Mouse (Mus musculus) testis, postnatal 14 days (tissue): ENCODE measurements around the gene Smad6.

Source experiments
- DNase-seq: peaks from one replicate; pipeline ENCODE4 v3.0.0; 2021; ENCODE audit warnings: low spot score

Smad6 gene

DNA sequence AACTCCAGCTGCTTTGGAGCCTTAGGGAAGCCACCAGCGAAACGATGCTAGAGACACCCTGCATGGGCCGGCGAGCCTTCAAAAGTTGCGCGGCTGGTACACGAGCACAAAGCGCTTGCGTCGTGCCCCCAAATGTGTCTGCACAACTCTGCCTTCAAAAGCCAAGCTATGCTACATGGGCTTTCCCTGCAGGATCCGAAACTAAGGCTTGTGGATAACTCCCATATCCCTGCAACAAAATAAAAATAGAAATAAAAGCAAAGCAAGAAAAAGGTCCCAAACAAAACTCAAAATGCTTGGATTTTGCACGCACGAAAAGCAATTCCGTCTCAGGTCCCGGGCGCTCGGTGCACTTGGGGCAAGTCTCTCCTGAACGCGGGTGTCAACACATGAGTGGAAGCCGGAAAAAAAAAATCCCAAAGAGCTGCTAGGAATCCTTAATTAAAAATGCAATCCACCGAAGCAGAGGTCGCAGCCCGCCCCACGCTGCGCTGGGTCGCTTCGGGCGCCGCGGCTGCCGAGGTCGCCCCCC is 474 bp downstream of the Smad6 start:
- DNase-seq, result no peak

DNA sequence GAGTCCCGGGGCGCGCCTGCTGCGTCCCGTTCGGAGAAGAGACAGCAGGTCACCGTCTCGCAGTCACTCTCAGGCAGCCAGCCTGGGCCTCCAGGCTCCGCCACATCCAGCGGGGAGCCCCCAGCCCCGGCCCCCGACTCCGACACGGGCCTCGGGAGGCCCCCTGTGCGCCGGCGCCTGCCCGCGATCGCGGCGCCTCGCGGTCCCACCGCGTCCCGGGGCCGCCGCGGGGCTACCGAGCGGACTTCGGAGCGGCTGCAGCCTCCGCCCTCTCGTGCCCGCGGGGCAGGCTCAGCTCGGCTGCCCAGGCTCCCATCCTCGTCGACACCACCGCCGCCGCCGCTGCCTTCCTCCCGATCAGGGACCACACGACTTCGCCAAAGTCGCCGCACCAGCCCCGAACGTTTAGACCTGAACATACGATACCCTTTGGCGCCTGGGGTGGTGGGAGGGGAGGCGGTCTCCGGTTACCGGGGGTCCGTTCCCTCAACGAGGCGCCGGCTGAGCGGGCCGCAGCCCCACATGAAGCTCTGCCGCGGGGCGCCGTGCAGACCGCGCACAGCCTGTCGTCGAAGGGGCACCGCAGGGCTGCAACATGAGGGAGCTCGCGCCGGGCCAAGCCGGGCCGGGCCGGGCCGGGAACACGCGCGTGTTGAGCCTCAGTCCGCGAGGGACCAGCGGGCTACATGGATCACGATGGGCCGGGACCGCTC is 1.1 kb downstream of the Smad6 start:
- no peak for DNase-seq

DNA sequence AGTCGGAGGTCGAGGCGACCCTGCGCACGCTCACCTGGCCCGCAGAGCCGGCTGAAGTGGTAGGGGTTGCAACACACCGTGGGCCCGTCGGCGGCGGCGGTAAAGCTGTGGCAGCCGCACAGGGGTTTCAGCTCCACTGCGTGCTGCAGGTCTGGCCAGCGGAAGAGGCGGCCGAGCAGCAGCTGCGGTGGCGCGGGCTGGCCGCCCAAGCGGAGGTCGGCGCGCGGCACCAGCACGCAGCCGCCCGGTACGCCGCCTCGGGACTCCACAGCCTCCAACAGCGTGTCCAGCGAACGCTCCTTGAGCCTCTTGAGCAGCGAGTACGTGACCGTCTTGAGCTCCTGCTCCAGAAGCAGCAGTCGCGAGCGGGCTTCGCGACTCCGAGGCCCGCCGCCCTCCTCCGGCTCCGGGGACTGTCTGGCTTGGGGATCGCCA is 1.7 kb downstream of the Smad6 start:
- DNase-seq, result no peak

DNA sequence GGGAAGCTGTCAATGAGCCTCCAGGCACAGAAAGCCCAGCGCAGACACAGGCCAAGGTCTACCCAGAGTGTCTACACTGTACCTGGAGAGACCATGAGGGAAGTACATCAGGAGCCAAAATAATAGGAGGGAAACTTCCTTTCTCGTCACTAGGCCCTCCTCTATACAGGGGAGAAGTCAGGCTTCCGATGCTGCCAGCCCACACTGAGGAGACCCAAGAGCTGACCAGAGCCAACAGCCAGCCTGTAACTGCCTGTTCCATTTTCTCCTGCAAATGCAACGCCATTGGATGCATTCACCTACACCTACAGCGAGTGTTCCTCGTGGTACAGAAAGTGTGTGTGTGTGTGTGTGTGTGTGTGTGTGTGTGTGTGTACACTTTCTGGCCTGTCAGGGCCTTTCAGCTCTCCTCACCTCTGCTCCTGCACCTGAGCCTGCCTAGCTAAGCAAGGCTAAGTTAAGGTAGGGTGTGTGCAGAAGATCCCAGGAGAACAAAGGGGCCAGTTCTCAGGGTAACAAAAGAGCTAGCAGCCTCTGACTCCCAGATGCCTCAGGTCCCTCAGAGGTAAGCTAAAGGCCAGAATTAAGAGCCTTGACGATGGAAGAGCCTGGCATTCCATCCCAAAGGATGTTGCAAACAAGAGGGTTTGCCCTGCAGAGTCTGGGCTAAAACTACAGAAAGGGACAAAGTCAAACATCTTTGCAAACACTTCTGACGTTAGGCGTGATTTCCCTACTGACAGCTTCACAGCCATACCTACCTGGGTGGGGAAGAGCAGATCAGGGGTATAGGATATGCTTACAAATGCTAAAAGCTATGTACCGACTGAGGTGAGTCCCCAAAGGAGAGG is 2.6 kb downstream of the Smad6 start:
- no peak for DNase-seq

DNA sequence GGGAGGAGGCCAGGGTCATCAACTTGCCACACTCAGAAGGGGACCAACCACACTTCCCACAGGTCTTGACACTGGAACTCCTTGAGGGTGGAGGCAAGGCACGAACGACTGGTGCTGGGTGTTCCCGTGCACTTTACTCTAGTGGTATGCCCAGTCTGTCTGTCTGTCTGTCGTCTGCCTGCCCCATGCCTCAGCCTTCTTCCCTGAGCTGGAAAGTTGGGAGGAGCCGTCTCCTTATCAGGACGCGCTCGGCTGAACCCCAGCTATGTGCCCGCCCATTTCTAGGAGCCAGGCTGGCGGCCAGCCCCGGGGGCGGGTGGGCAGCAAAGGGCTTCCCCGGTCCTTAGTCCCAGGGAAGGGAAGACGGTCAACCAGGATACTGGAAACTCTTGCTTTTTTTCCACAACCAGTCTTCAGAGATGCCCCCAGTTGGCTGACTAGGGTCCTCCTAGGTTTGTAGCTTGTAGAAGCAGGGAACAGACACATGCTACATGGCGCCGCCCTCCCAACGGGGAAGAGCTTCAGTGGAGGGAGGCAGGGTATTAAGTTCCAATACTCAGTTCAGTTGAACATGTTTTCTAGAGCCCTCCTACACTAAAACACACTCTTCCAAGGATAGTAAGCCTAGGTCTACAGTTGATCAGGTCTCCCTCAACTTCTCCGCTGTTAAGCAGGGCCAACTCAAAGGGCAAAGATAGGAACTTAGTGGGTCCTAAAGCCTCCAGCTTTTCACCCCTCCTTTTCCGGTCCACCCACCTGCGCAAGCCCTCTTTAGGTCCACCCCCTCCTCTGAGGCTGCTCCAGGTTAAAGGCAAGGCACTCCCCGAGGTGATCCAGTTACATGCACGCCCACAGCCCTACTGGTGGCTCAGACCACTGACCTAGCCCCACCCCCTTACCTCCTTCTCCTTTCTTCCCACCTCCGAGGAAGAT is 3.7 kb downstream of the Smad6 start:
- DNase-seq, result peak; percentile 54

DNA sequence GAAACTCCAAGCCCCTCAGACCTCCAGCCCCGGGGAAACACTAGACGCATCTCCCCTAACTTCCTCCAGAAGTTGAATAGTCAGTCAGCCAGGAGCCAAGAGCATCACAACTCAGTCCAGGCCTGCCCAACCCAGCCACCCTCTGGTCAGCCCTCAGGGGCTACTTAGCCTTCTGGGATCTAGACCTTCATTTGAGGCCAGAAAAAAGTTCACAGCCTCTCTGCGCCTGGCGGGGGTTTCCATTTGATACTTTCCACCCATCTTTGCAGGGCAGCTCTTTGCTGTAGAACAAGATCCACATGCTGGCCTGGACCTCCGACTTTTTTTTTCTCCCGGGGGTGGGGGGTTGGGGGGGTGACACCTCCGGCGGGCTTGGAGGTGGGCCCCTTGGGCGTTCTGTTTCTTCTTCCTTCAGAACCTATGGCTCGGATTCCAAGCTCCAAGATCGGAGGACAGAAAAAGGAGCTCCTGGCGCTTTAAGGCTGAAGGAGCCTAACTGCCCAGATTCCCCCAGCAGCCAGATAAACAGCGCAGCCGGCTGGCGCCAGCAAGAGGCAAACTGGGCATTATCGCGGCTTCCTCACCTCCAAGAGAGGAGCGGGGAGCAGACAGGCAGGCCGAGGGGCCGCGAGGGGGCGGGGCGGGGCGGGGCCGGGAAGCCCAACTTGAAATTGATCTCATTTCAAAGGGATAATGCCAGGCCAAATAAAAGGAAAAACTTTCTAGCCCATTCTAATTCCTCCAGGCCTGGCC is 5.0 kb downstream of the Smad6 start:
- DNase-seq, result peak; percentile 55

DNA sequence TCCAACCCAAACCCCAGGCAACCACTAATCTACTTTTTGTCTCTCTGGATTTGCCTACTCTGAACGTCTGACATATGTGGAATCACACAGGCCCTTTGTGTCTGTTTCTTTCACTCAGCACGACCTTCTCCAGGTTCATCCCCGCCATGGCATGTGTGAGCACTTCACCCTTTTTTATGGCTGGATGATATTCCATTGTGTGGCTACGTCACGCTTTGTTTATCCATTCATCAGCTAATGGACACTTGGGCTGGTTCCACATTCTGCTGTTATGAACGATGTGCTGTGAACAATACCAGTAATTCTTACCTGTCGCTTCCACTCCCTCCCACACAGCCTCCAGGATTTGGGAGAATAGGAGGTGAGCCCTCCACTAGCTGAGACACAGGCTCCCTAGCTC is 5.8 kb downstream of the Smad6 start:
- no peak for DNase-seq

DNA sequence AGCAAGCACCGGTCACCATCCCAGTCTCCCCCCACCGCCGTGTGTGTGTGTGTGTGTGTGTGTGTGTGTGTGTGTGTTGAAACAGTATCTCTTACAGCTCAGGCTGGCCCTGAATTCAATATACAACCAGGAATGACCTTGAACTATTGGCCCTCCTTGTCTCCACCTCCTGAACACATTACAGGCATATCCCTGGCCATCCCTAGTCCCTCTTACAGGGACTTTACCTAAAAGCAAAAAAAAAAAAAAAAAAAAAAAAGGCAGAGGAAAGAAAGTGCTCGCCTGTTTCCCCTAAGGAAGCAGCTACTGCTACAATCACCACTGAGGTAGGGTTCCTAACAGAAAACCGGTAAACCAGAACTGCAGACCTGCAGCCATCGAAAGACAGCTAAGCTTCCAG is 7.1 kb downstream of the Smad6 start:
- no peak for DNase-seq

DNA sequence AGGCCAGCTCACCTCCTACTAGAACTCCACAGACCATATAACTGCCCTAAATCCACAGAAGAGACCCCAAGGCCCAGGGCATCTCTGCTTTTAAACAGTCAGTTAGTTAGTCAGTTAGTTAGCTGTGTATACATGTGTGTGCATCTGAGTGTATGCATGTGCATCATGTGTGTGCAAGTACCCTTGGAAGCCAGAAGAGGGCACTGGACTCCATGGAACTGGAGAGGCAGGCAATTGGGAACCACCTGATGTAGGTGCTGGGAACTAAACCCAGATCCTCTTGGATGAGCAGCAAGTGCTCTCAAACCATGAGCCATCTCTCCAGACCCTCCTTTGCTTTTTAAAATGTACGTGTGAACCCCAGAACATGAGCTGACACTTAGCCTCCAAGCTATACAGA is 10.5 kb downstream of the Smad6 start:
- DNase-seq, result no peak

DNA sequence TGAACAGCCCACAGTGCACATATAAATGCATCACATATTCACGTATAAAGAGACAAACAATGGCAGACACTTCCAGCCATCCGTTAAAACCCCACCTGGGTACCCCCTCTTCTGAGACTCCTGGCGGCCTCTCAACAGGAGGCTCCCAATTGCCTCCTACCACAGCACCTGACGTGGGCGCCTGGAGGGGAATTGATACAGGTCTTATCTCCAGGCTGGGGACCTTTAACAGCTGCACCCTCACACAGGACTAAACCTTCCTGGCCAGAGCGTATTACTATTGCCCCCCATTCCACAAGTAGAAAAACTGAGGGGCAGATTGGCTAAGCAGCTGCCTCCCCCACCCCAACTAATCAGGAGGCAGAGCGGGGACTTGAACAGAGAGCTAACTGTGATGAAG is 18.9 kb downstream of the Smad6 start:
- DNase-seq, result no peak

DNA sequence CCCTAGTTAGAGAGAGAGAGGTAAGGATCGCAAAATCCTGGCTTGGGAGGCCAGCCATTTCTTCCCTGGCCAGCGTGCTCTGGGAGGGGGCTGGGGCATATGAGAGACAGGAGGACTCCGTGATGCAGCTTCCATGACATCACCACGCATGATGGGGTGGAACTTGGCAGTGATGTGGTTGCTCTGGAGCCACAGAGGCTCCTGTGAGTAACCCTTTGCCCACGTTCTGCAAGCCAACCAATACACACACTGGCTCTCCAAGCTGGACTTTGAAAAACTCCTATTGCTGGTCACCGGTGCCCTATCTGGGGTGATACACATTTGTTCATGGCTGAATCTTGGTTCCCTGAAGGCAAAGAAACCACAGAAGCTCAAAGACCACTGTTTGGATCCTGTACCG is 20.8 kb downstream of the Smad6 start:
- no peak for DNase-seq

DNA sequence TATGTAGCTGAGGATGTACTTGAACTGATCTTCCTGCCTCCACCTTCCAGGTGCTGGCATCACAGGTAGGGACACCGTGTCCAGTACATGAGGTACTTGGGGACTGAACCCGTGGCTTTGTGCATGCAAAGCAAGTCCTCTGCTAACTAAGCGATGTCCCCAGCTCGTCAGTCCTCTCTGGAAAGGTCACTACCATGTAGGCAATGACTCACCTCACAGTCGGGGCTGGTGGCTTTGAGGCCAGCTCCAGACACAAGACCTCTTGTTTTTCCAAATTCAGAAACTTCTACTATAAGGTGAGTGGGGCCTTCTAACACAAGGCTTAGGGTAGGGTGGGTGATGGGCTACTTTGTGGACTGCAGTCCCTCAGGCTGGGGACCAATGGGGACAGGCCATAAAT is 21.8 kb downstream of the Smad6 start:
- no peak for DNase-seq

DNA sequence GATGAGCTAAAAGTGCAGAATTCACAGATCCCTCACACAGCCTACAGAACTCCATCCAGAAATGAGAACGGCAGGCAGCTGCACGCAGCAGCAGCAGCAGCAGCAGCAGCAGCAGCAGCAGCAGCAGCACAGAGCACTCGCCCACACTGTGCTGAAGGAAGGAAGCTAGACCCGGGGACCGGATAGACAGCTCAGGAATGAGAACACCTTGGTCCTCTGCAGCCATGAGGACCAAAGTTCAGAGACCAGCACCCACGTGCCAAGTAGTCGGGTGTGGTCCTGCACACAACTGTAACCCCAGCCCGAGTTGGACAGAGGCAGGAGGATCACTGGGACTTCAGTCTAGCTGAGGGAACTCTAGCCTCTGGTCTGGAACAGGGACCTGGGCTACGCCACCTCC is 22.7 kb downstream of the Smad6 start:
- no peak for DNase-seq

DNA sequence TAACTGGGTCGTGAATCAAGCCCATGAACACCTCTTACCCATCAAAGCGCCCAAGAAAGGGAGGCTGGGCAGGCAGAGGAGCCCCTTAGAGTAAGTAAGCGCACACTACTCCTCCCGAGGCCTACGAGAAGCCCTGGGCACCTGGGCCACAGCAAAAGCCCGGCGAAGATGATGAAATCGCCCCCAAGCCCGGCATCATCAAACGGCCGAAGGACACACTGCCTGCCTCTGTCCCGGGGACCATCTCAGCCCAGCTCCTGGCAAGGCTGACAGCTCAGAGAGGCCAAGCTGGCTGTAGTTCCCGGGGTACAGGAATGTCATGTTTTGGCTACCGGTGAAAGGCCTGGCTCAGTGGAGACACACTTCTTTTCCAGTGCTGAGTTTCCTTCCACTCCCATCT is 23.8 kb downstream of the Smad6 start:
- no peak for DNase-seq

DNA sequence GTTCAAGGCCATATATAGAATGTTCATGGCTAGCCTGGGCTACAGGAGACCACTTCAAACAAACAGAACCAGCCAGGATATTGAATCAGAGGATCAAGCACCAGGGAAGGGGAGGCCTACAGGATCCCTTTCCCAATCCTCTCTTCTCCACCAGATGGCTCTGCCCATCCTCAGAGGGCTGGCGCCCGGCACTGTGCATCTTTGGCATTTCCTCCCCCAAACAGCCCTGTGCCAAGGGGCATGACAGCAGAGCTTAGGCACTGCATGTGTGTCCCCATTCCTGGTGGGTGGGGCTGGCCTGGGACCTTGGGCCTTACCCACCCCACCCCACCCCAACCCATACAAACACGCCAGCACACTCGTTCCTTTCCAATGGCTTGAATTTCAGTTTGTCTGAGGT is 24.4 kb downstream of the Smad6 start:
- DNase-seq, result no peak

DNA sequence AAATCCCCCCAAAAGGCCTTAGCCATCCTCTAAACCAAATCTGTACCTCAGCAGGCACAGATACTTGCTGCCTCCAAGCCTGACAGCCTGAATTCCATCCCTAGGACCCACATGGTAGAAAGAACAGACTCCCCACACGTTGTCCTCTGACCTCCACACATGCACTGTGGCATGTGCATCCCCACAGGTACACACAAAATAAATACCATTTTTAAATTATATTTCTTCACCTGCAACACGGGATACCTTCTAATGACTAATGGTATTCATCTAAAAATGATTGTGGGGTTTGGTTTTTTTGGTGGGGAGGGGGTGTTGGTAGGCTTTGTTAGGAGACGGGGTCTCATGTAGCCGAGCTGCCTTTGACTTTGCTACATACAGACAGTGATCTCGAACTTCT is 28.6 kb downstream of the Smad6 start:
- no peak for DNase-seq

DNA sequence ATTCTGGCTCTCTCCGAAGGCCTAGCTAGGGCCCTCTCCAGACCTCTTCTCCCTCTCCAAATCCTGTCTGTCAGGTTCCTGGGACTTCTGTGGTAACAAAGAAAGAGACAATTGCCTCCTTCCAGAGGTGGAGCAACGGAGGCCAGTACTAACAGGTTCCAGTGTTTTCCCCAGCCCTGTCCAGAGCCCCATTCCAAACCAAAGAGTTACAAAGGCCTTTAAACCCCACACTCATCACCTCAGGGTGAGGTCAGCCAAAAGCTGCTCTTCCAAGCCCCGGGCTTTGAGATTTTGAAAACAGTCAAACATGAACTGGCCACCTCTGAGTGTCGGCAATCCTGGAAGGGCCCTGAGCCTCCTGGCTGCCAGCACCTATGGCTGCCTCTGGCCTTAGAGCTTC is 29.1 kb downstream of the Smad6 start:
- no peak for DNase-seq

DNA sequence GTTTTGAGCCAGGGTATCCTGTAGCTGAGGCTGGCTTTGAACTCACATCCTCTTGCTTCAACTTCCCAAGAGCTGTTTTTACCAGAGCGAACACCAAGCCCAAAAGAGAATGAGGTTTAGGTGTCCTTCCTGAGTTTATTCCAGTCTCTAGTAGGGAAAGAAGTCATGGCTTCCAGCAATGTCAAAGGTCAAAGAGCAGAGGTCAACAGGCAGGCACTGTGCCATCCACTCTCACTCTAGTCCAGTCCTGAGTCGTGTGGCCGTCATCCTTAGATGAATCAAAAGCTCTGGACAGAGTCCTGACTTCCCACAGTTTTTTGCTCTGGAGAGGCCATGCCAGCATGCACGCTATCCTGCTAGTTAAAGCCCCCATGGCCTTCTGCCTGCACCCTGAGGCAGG is 30.7 kb downstream of the Smad6 start:
- no peak for DNase-seq

DNA sequence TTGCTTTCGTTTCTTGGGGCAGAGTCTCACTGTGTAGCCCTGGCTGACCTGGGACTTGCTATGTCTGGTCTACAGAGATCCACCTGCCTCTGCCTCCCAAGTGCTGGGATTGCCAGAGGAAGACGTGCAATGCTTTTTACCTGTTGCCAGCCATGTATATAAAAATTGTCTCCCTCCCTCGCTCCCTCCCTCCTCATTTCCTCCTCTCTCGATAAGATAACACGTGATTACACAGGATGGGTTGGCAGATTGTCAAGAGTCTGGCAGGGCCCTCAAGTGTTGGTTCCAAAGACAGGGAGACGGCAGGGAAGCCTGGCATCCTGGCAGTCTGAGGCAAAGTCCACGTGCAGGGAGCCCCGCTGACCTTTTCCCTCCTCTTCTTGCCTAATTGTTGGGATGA is 32.2 kb downstream of the Smad6 start:
- DNase-seq, result no peak

DNA sequence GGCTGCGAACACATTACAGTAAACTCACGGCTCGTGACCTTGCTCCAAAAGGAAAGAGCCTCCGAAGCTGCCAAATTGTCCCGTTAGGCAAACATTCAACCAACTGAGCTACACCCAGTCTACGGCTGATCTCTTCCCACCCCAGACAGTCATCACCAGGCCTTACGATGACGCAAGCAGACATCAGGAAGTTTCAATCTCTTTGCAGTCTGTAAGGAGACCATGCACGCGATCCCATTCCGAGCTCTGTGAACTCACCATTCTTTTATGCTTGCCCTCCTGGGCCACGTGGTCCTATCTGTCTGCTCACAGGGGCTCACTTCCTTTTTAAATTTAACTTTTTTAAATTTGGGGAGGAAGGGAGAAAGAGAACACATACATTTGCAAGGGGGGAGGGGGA is 32.6 kb downstream of the Smad6 start:
- DNase-seq, result no peak

DNA sequence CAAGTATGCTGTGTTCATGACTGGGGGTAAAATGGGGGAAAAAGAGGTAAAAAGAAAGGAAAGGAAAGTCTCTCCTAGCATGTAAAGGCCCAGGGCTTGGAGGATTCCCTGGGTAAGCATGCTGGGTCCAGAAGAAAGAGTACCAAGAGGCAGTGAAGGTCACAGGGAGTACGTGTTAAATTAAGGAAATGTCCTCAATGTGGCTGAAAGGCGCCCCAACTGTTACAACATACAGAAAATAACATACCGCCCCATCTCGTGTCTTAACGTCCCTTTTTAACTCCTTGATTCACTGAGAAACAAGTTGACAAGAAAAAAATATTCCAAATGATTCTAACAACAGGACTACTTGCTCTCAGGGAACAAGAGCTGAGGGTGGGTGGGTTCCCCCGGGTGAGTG is 36.7 kb downstream of the Smad6 start:
- DNase-seq, result no peak
